20 mouse cellular contexts compared by ENCODE assay signal in genomic region chr5:131631998-131632379, GRCm38 (mm10).
A peak's percentile ranks its signal among the peaks of the same experiment; 100 is the strongest.
DNase-seq lines count a peak whose midpoint lies in the region; ATAC-seq and TF ChIP-seq lines count a peak whose summit lies in the region.
"Had no signal": no experiment of that assay in that cellular context is flagged by ENCODE, and none has a peak within 500 bp of the region (broad histone marks: within the 10 kb centered on the region; RNA-seq: fewer than 3 reads in every experiment).

No protein-coding gene starts in this region.

- no peaks in the 10 kb centered on the region for H3K36me3 ChIP-seq in hindbrain, embryonic 12.5 days
- no peaks in the 10 kb centered on the region for H3K36me3 ChIP-seq in hindbrain, postnatal 0 days (ENCODE audit: insufficient read depth, low read length)
- no peaks in the 10 kb centered on the region for H3K36me3 ChIP-seq in neural tube, embryonic 13.5 days
- no peaks in the 10 kb centered on the region for H3K36me3 ChIP-seq in hindbrain, embryonic 14.5 days (replicated peaks; ENCODE audit: control insufficient read depth, insufficient read depth)
- H3K36me3 ChIP-seq in intestine, embryonic 15.5 days, result no peaks in the 10 kb centered on the region
- H3K36me3 ChIP-seq: liver, embryonic 12.5 days; midbrain, embryonic 10.5 days; stomach, embryonic 15.5 days had no signal

- H3K9ac ChIP-seq in hindbrain, embryonic 12.5 days, result no peak overlapping the region; the same call in 1 of the 2 replicates
- no peak overlapping the region for H3K9ac ChIP-seq in hindbrain, postnatal 0 days (replicated peaks; ENCODE audit: low read length)
- no peak overlapping the region for H3K9ac ChIP-seq in neural tube, embryonic 13.5 days
- no peak overlapping the region for H3K9ac ChIP-seq in hindbrain, embryonic 14.5 days
- H3K9ac ChIP-seq in intestine, embryonic 15.5 days, result no peak overlapping the region
- H3K9ac ChIP-seq: liver, embryonic 12.5 days; lung, embryonic 14.5 days; stomach, embryonic 15.5 days had no signal

- WGBS in hindbrain, embryonic 12.5 days, result 54% methylated on average over 4 of the region's 4 CpGs
- 66% methylated on average over 4 of the region's 4 CpGs for WGBS in hindbrain, postnatal 0 days
- 36% methylated on average over 4 of the region's 4 CpGs for WGBS in neural tube, embryonic 13.5 days
- 58% methylated on average over 4 of the region's 4 CpGs for whole genome bisulfite sequencing in hindbrain, embryonic 14.5 days
- 41% methylated on average over 4 of the region's 4 CpGs for WGBS in intestine, embryonic 15.5 days

- H3K4me3 ChIP-seq in hindbrain, embryonic 12.5 days, result no peak overlapping the region
- H3K4me3 ChIP-seq in hindbrain, postnatal 0 days (ENCODE audit: low read length), result no peak overlapping the region
- H3K4me3 ChIP-seq in neural tube, embryonic 13.5 days, result no peak overlapping the region
- H3K4me3 ChIP-seq in hindbrain, embryonic 14.5 days (replicated peaks; ENCODE audit: low read length), result no peak overlapping the region
- no peak overlapping the region for H3K4me3 ChIP-seq in intestine, embryonic 15.5 days (replicated peaks)
- H3K4me3 ChIP-seq: heart, adult 2 months; liver, embryonic 12.5 days; midbrain, embryonic 10.5 days; stomach, embryonic 15.5 days had no signal

- no peaks in the 10 kb centered on the region; the same call in 1 of the 2 replicates for H3K27me3 ChIP-seq in hindbrain, embryonic 12.5 days
- H3K27me3 ChIP-seq in hindbrain, postnatal 0 days (ENCODE audit: insufficient read depth, low read length), result no peaks in the 10 kb centered on the region
- H3K27me3 ChIP-seq in neural tube, embryonic 13.5 days, result no peaks in the 10 kb centered on the region
- H3K27me3 ChIP-seq in hindbrain, embryonic 14.5 days (ENCODE audit: control insufficient read depth, insufficient read depth, low read length), result no peaks in the 10 kb centered on the region
- no peaks in the 10 kb centered on the region for H3K27me3 ChIP-seq in intestine, embryonic 15.5 days (replicated peaks)
- H3K27me3 ChIP-seq: liver, embryonic 12.5 days; Patski; stomach, embryonic 15.5 days had no signal

- no peak for DNase-seq in hindbrain, postnatal 0 days (ENCODE audit: low spot score)
- DNase-seq in neural tube, embryonic 10.5 days (ENCODE audit: extremely low spot score, low spot score), result no peak
- no peak for DNase-seq in hindbrain, embryonic 14.5 days (ENCODE audit: low spot score)
- DNase-seq in layer of hippocampus, adult 8-10 months (ENCODE audit: low spot score in 2 of 2), result no peak
- DNase-seq: adrenal gland, postnatal 36 days; cerebellum, adult 9-10 months; gastrocnemius, postnatal 14 days; heart, adult 2 months; heart, postnatal 10 days; lung, embryonic 14.5 days; lung, postnatal 4 days; spleen, adult 18-20 months had no signal

- H3K9me3 ChIP-seq in hindbrain, embryonic 12.5 days (replicated peaks), result no peaks in the 10 kb centered on the region
- no peaks in the 10 kb centered on the region for H3K9me3 ChIP-seq in hindbrain, postnatal 0 days (ENCODE audit: low read length)
- no peaks in the 10 kb centered on the region for H3K9me3 ChIP-seq in neural tube, embryonic 13.5 days
- H3K9me3 ChIP-seq in hindbrain, embryonic 14.5 days (ENCODE audit: control insufficient read depth, low read length), result no peaks in the 10 kb centered on the region
- no peaks in the 10 kb centered on the region for H3K9me3 ChIP-seq in intestine, embryonic 15.5 days
- H3K9me3 ChIP-seq: liver, embryonic 12.5 days; midbrain, embryonic 10.5 days; stomach, embryonic 15.5 days had no signal

- H3K4me1 ChIP-seq in hindbrain, embryonic 12.5 days, result peaks cover 24% of the 10 kb centered on the region
- H3K4me1 ChIP-seq in hindbrain, postnatal 0 days (ENCODE audit: insufficient read depth, low read length), result peaks cover 18% of the 10 kb centered on the region; the same call in 1 of the 2 replicates
- H3K4me1 ChIP-seq in neural tube, embryonic 13.5 days (replicated peaks), result peaks cover 36% of the 10 kb centered on the region
- H3K4me1 ChIP-seq in hindbrain, embryonic 14.5 days (replicated peaks; ENCODE audit: control insufficient read depth, insufficient read depth, low read length), result peaks cover 23% of the 10 kb centered on the region
- H3K4me1 ChIP-seq in intestine, embryonic 15.5 days (replicated peaks), result 0 out of 2 replicates have a peak, but pooled peaks cover 2% of the 10 kb centered on the region

- no peak for TF ChIP-seq CTCF in hindbrain, postnatal 0 days (IDR thresholded peaks at IDR 0.05; ENCODE audit: low read depth)

- no peak for ATAC-seq in hindbrain, embryonic 12.5 days (ENCODE audit: low FRiP score)
- ATAC-seq in hindbrain, postnatal 0 days, result no peak
- peak; percentile 43; the same call in 1 of the 2 replicates for ATAC-seq in neural tube, embryonic 13.5 days (ENCODE audit: low read depth)
- ATAC-seq in hindbrain, embryonic 14.5 days (ENCODE audit: low FRiP score), result no peak
- ATAC-seq in intestine, embryonic 15.5 days, result no peak
- ATAC-seq: inflammation-experienced regulatory T-cells, adult 6 months; liver, embryonic 12.5 days; Patski had no signal

- H3K4me2 ChIP-seq in hindbrain, embryonic 12.5 days (replicated peaks), result no peak overlapping the region
- no peak overlapping the region for H3K4me2 ChIP-seq in hindbrain, postnatal 0 days (ENCODE audit: low read depth, low read length)
- no peak overlapping the region for H3K4me2 ChIP-seq in neural tube, embryonic 13.5 days
- H3K4me2 ChIP-seq in hindbrain, embryonic 14.5 days (replicated peaks), result no peak overlapping the region
- H3K4me2 ChIP-seq in intestine, embryonic 15.5 days (replicated peaks), result no peak overlapping the region
- H3K4me2 ChIP-seq: liver, embryonic 12.5 days; lung, embryonic 14.5 days; stomach, embryonic 15.5 days had no signal

- H3K27ac ChIP-seq in hindbrain, embryonic 12.5 days, result peak overlapping the region; percentile 88
- no peak overlapping the region for H3K27ac ChIP-seq in hindbrain, postnatal 0 days
- H3K27ac ChIP-seq in neural tube, embryonic 13.5 days (replicated peaks), result peak overlapping the region; percentile 84
- peak overlapping the region; percentile 38; the same call in 1 of the 2 replicates for H3K27ac ChIP-seq in hindbrain, embryonic 14.5 days
- no peak overlapping the region for H3K27ac ChIP-seq in intestine, embryonic 15.5 days
- H3K27ac ChIP-seq: heart, adult 2 months; liver, embryonic 12.5 days; stomach, embryonic 15.5 days had no signal

Comparison
In these comparisons a context has a peak if more than half of its experiments do, and no peak if none do; other contexts are left out.
1. H3K27ac ChIP-seq: peak in hindbrain, embryonic 12.5 days (single experiment), neural tube, embryonic 13.5 days (single experiment) and hindbrain, embryonic 14.5 days (single experiment); none in hindbrain, postnatal 0 days (single experiment) and intestine, embryonic 15.5 days (single experiment).